In the genomic region with DNA sequence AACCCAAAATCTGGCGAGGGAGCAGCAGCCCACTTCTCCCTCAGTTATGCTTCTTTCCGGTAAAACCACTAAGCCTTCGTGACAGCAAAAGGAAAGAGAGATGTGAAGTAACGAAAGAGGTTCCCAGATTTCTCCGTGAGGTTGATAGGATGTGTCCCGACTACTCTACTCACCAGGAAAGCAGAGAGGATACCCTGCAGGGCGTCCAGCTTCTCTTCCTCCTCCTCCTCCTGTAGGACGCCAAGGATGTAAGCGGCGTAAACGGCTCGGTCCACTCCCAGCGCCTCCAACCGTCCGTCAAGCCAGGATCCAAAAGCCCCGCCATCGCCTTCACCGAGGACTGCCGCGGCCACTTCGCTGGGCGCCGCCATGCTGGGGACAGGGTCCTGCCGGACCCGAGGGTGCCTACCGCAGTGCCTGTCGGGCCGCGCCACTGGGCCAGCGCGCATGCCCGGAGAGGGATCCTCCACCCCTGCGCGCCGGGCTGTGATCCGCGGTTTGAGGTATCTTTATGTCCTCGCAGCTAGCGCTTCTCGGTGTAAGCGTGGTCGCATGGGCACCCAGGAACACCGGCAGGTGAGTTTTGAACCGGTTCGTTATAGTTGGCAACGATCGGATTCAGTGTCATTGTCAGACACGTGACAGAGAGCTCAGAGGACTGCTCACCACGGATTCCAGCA, we compare ENCODE assay signal across 8 mouse cellular contexts. TPM values are rescaled to one million over a fixed set of nuclear protein-coding genes. Genes with fewer than 3 reads are reported as not detected.
DNase-seq lines count a peak whose midpoint lies in the region; ATAC-seq and TF ChIP-seq lines count a peak whose summit lies in the region.

TSS of gene Ccdc43 (minus strand) at position 445 of the 680 bp plus-strand sequence.

- under 1% methylated on average over 49 of the region's 49 CpGs for WGBS in hindbrain, embryonic 10.5 days
- under 1% methylated on average over 49 of the region's 49 CpGs for WGBS in lung, embryonic 15.5 days
- under 1% methylated on average over 49 of the region's 49 CpGs for WGBS in olfactory bulb, adult 2 months

- TF ChIP-seq CTCF in olfactory bulb, adult 2 months (IDR thresholded peaks at IDR 0.05; ENCODE audit: insufficient read depth, low read depth, low read length), result 0 out of 2 replicates have a peak, but pooled peaks have one; percentile 15

- H3K4me2 ChIP-seq in lung, embryonic 15.5 days, result peak within 1 kb of the TSS; percentile 79

- TF ChIP-seq POLR2A in olfactory bulb, adult 2 months (IDR thresholded peaks at IDR 0.05; ENCODE audit: insufficient read depth, low read depth, low read length), result peak; percentile 94

- peaks cover 23% of the 10 kb centered on the region for H3K4me1 ChIP-seq in hindbrain, embryonic 10.5 days (replicated peaks)
- H3K4me1 ChIP-seq in lung, embryonic 15.5 days, result peaks cover 14% of the 10 kb centered on the region
- peaks cover 4% of the 10 kb centered on the region for H3K4me1 ChIP-seq in olfactory bulb, adult 2 months (ENCODE audit: control insufficient read depth, insufficient read depth, low read length)

- ATAC-seq in frontal cortex, adult (ENCODE audit: low TSS enrichment), result peak; percentile 98
- peak; percentile 96 for ATAC-seq in lung, embryonic 15.5 days (ENCODE audit: borderline replicate concordance, extremely low read depth, low FRiP score, low TSS enrichment)

- peak within 1 kb of the TSS; percentile 81 for H3K4me3 ChIP-seq in hindbrain, embryonic 10.5 days
- peak within 1 kb of the TSS; percentile 81 for H3K4me3 ChIP-seq in lung, embryonic 15.5 days
- peak within 1 kb of the TSS; percentile 82 for H3K4me3 ChIP-seq in olfactory bulb, adult 2 months (ENCODE audit: insufficient read depth, low read depth, low read length)

- peak; percentile 87 for DNase-seq in MN1 (ENCODE audit: low spot score)
- peak; percentile 84 for DNase-seq in cerebellum, adult 9-10 months
- DNase-seq in hindbrain, embryonic 10.5 days (ENCODE audit: low spot score), result peak; percentile 91
- DNase-seq in layer of hippocampus, adult 9-10 months (ENCODE audit: low spot score), result peak; percentile 61
- peak; percentile 66 to 67 for DNase-seq in thymus, adult 18-20 months

- H3K36me3 ChIP-seq in hindbrain, embryonic 10.5 days, result peaks cover 22% of the 10 kb centered on the region
- H3K36me3 ChIP-seq in lung, embryonic 15.5 days, result peaks cover 6% of the 10 kb centered on the region; the same call in 1 of the 2 replicates

- H3K27me3 ChIP-seq in hindbrain, embryonic 10.5 days (ENCODE audit: insufficient read depth, poor library complexity, severe bottlenecking), result no peaks in the 10 kb centered on the region
- H3K27me3 ChIP-seq in lung, embryonic 15.5 days, result no peaks in the 10 kb centered on the region

- H3K9ac ChIP-seq in lung, embryonic 15.5 days, result peak within 1 kb of the TSS; percentile 85

- H3K9me3 ChIP-seq in hindbrain, embryonic 10.5 days, result no peaks in the 10 kb centered on the region
- H3K9me3 ChIP-seq in lung, embryonic 15.5 days, result no peaks in the 10 kb centered on the region

- peak within 1 kb of the TSS; percentile 90 for H3K27ac ChIP-seq in hindbrain, embryonic 10.5 days
- peak within 1 kb of the TSS; percentile 54; the same call in 1 of the 2 replicates for H3K27ac ChIP-seq in lung, embryonic 15.5 days
- H3K27ac ChIP-seq in olfactory bulb, adult 2 months (ENCODE audit: insufficient read depth, low read depth, low read length), result peak within 1 kb of the TSS; percentile 36; the same call in 1 of the 2 replicates

RNA-seq across cellular contexts. Expression of gene Ccdc43, which starts in this region (rescaled TPM):
- polyA plus RNA-seq in hindbrain, embryonic 10.5 days (2016; fragmentation: Nextera tagmentation; extraction: Ambion mirVana), result 40.7 and 53.2 TPM in 2 replicates
- polyA plus RNA-seq in lung, embryonic 15.5 days (2015; fragmentation: Nextera tagmentation; extraction: Ambion mirVana), result 47.6 and 49.0 TPM in 2 replicates
- not detected in 2 replicates for polyA plus RNA-seq in olfactory bulb, adult 2 months (2012; ENCODE audit: insufficient read depth, insufficient read length, low replicate concordance, missing spikeins)

Comparison
In these comparisons a context has a peak if more than half of its experiments do, and no peak if none do; other contexts are left out.
1. Peak in every context shown above with its lines: DNase-seq, ATAC-seq, H3K4me3 ChIP-seq and H3K27ac ChIP-seq.
2. H3K27ac ChIP-seq: peak in every context shown above with its lines; median percentile 90 in hindbrain, embryonic 10.5 days; 54 in lung, embryonic 15.5 days; 36 in olfactory bulb, adult 2 months.